Comparison of ENCODE assay signal across 8 mouse cellular contexts in the genomic region with DNA sequence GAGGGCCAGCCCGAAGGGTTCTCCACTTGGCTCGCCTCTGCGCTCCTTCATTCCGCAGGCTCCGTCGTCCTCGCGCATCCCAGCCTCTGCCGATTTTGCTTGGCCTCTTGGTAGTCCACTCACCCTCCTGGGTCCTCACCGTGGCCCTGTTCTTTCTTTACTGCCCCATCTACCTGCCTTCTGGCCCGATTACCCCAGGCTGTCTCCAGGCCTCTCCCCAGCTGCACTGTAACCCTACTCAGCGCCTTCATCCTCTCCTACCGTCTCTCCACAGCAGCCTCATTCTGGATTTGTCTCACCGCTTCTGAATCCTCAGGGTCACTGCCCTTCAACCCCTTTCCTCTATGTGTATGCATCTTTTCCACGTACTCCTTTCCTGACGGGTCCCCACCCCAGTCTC. TPM values are rescaled to one million over a fixed set of nuclear protein-coding genes. Genes with fewer than 3 reads are reported as not detected.
DNase-seq lines count a peak whose midpoint lies in the region; ATAC-seq and TF ChIP-seq lines count a peak whose summit lies in the region.

No protein-coding gene starts in this region.

- WGBS in heart, embryonic 12.5 days, result 6% methylated on average over 16 of the region's 16 CpGs
- WGBS in hindbrain, embryonic 11.5 days, result 2% methylated on average over 14 of the region's 16 CpGs

- ATAC-seq in heart, embryonic 12.5 days (ENCODE audit: insufficient number of reproducible peaks, low FRiP score), result peak; percentile 56; the same call in 1 of the 2 replicates
- ATAC-seq in G1E (ENCODE audit: extremely low read depth, insufficient number of reproducible peaks, low FRiP score, poor library complexity, severe bottlenecking), result no peak
- no peak for ATAC-seq in hindbrain, embryonic 11.5 days (ENCODE audit: low FRiP score)
- ATAC-seq in megakaryocyte-erythroid progenitor cell, adult 5-6 weeks (replicated peaks; ENCODE audit: low FRiP score, low TSS enrichment, poor library complexity, severe bottlenecking), result peak; percentile 42
- no peak; the same call in 1 of the 2 replicates for ATAC-seq in granulocyte monocyte progenitor cell, adult 5-6 weeks (replicated peaks; ENCODE audit: poor library complexity, severe bottlenecking)

- H3K27me3 ChIP-seq in heart, embryonic 12.5 days (replicated peaks), result no peaks in the 10 kb centered on the region
- H3K27me3 ChIP-seq in G1E (ENCODE audit: insufficient read depth, low read length), result peaks cover 13% of the 10 kb centered on the region
- H3K27me3 ChIP-seq in hindbrain, embryonic 11.5 days (ENCODE audit: control insufficient read depth, insufficient read depth, low read length), result no peaks in the 10 kb centered on the region

- intact Hi-C loops in heart, postnatal 14 days (cut with DNase I), result loop anchor here (5.0 kb wide), 1 partner anchor 51 kb away; no protein-coding TSS in a partner anchor

- H3K27ac ChIP-seq in heart, embryonic 12.5 days (ENCODE audit: poor library complexity, severe bottlenecking), result no peak overlapping the region
- H3K27ac ChIP-seq in hindbrain, embryonic 11.5 days (ENCODE audit: low read depth, low read length), result peak overlapping the region; percentile 90

- no peak for DNase-seq in heart, postnatal 14 days
- no peak for DNase-seq in G1E (ENCODE audit: low spot score)
- DNase-seq in hindbrain, embryonic 11.5 days (ENCODE audit: low spot score), result no peak
- DNase-seq in layer of hippocampus, postnatal 14 days (ENCODE audit: low spot score in 2 of 2), result no peak
- no peak for DNase-seq in gastrocnemius, adult 8-10 months (ENCODE audit: low spot score in 2 of 2)

- H3K36me3 ChIP-seq in heart, embryonic 12.5 days, result no peaks in the 10 kb centered on the region
- H3K36me3 ChIP-seq in G1E (replicated peaks), result no peaks in the 10 kb centered on the region
- no peaks in the 10 kb centered on the region for H3K36me3 ChIP-seq in hindbrain, embryonic 11.5 days (ENCODE audit: control insufficient read depth, insufficient read depth, low read length)

- H3K4me2 ChIP-seq in heart, embryonic 12.5 days, result peak overlapping the region; percentile 82
- H3K4me2 ChIP-seq in hindbrain, embryonic 11.5 days (replicated peaks; ENCODE audit: low read depth, low read length), result peak overlapping the region; percentile 69

- H3K9ac ChIP-seq in heart, embryonic 12.5 days, result peak overlapping the region; percentile 66
- peak overlapping the region; percentile 74 for H3K9ac ChIP-seq in hindbrain, embryonic 11.5 days (ENCODE audit: low read depth, low read length)

- H3K4me3 ChIP-seq in heart, embryonic 12.5 days, result peak overlapping the region; percentile 60
- peak overlapping the region; percentile 5; the same call in 1 of the 2 replicates for H3K4me3 ChIP-seq in G1E (ENCODE audit: low read depth, low read length)
- H3K4me3 ChIP-seq in hindbrain, embryonic 11.5 days (ENCODE audit: low read depth, low read length), result peak overlapping the region; percentile 40

- TF ChIP-seq CTCF in G1E (IDR thresholded peaks at IDR 0.05; ENCODE audit: low read depth, low read length), result no peak

- H3K9me3 ChIP-seq in heart, embryonic 12.5 days (replicated peaks), result no peaks in the 10 kb centered on the region
- no peaks in the 10 kb centered on the region for H3K9me3 ChIP-seq in G1E (replicated peaks)
- no peaks in the 10 kb centered on the region for H3K9me3 ChIP-seq in hindbrain, embryonic 11.5 days (ENCODE audit: control insufficient read depth, low read length)

- peaks cover 4% of the 10 kb centered on the region; the same call in 1 of the 2 replicates for H3K4me1 ChIP-seq in heart, embryonic 12.5 days (replicated peaks)
- peaks cover 6% of the 10 kb centered on the region for H3K4me1 ChIP-seq in G1E (ENCODE audit: insufficient read depth, low read depth, low read length)
- H3K4me1 ChIP-seq in hindbrain, embryonic 11.5 days (replicated peaks; ENCODE audit: control insufficient read depth, insufficient read depth, low read length), result no peaks in the 10 kb centered on the region; the same call in 1 of the 2 replicates

RNA-seq across cellular contexts. Expression of a gene that starts 0.4 kb away (rescaled TPM):
- polyA plus RNA-seq in heart, embryonic 12.5 days (2016; fragmentation: Nextera tagmentation; extraction: Ambion mirVana), result 0.99 and 1.1 TPM in 2 replicates
- 1 to 10 TPM in 1 of 2 experiments, under 1 TPM in 1; 0.71 to 1.6 TPM for total RNA-seq in heart, postnatal 14 days (2021)
- not detected in 2 replicates for total RNA-seq in G1E (2014; fragmentation: Nextera tagmentation)
- total RNA-seq in G1E (2017), result not detected in 2 replicates
- polyA plus RNA-seq in G1E (2012), result not detected in 2 replicates
- 4.0 and 4.3 TPM in 2 replicates for polyA plus RNA-seq in hindbrain, embryonic 11.5 days (2014; fragmentation: Nextera tagmentation; extraction: Ambion mirVana)
- not detected in 2 replicates for total RNA-seq in megakaryocyte-erythroid progenitor cell, adult 5-6 weeks (2014; fragmentation: Nextera tagmentation)
- total RNA-seq in megakaryocyte-erythroid progenitor cell, adult 5-6 weeks (2017), result not detected in 2 replicates
- total RNA-seq in layer of hippocampus, postnatal 14 days (2021), result 1 to 10 TPM; 2.2 to 2.7 TPM
- total RNA-seq in gastrocnemius, adult 8-10 months (2022), result under 1 TPM in 3 of 4 experiments, not detected in 1; 0.12 to 0.29 (median 0.13) TPM
- total RNA-seq in granulocyte monocyte progenitor cell, adult 5-6 weeks (2014; fragmentation: Nextera tagmentation), result not detected in 2 replicates
- total RNA-seq in granulocyte monocyte progenitor cell, adult 5-6 weeks (2017), result 0.15 and 0.26 TPM in 2 replicates

Comparison
In these comparisons a context has a peak if more than half of its experiments do, and no peak if none do; other contexts are left out.
1. ATAC-seq: peak in heart, embryonic 12.5 days (single experiment) and megakaryocyte-erythroid progenitor cell, adult 5-6 weeks (single experiment); none in G1E (single experiment), hindbrain, embryonic 11.5 days (single experiment) and granulocyte monocyte progenitor cell, adult 5-6 weeks (single experiment).
2. H3K4me3 ChIP-seq: peak in every context shown above with its lines; median percentile 60 in heart, embryonic 12.5 days; 40 in hindbrain, embryonic 11.5 days; 5 in G1E.